Mouse (Mus musculus) layer of hippocampus, adult 9-11 months (tissue): ENCODE measurements at regions not wholly inside any gene's neighbourhood (a gene's known extent, or its start where the extent isn't known, plus 50 kb on each side); places are given as distances from the start of the nearest gene placed in this dataset.

ENCODE experiments used
- DNase-seq: peaks from one replicate; pipeline ENCODE4 v3.0.0; 2022

DNA sequence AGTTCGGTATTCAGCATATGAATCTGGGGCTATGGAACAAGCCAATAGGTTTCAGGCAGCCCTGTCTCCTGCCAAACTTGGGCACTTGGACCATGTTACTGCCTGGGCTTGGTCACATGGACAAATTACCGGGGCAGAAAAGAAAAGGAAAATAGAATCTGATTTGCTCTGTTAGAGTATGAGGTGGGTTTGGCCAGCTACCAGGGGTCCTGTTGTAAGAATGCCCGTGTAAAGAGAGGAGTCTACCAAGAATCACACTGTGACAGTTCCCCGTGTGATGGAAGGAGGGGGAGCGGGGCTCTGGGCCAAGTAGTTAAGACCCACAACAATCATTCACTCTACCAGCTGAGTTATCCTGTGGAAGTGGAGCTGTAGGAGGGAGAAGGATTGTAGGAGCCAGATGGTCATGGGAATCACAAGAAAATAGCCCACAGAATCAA lies 266.2 kb downstream of the Pik3r1 start:
- DNase-seq: no peak

DNA sequence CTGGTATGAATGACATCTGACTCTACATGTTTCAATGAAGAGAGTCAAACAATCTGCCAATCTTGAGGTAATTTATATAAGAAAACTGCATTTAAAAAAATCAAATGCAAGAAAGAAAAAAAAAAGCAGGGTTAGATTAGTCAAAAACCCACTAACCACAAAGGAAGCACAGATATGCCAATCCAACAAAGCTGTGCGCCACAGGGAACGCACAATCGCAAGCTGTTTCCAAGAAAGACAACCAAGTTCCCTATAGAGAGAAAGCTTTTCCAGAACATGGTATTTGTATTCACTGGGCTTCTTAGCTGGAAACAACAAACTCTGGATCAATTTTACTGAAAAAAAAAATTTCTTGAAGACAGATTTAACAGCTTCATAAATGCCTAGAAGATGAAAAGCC lies 267.0 kb downstream of the Pik3r1 start:
- DNase-seq: no peak

GRCm38 (mm10) chr13:101491835-101492234 lies 276.2 kb downstream of the Pik3r1 start:
- DNase-seq: no peak

GRCm38 (mm10) chr13:101490961-101491360 lies 277.1 kb downstream of the Pik3r1 start:
- DNase-seq: peak; percentile 75

DNA sequence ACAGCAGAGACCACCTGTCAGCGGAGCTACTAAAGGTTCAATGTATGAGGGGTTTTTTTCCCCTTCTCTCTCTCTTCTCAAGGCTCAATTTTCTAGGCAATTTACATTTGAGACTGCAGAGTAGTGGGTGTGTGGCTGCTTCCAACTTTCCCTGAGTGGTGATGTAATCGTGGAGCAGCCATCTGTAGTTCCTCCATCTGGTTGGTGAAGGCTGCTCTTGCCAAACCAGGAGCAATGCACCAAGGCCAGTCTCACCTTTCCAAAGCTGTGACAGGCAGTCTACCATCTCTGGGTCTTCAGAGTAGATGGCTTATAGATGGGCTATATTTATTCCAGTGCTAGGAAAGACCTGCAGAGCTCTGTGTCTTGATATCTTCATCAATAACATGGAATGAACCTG lies 280.4 kb downstream of the Pik3r1 start:
- DNase-seq: peak; percentile 86

DNA sequence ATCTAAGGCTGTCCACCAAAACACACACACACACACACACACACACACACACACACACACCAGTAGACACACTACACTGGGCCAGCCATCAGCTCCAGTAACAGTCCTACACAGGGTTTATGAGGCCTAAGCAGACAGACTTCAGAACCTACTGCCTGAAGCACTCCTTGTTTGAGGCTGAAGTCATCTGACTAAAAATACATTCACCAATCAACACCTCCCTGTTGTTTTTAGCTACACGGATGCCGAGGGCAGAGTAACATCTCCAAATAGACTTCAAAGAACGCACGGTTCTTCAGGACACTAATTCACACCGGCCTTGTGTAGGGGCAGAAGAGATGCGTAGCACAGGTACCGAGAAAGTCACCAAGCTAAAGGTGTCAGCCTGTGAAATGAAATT lies 282.2 kb downstream of the Pik3r1 start:
- no peak for DNase-seq

- DNase-seq: no peak
These were observed 284.2 kb downstream of the Pik3r1 start for GRCm38 (mm10) chr13:101483816-101484215.

- no peak for DNase-seq
These were observed 286.3 kb downstream of the Pik3r1 start for GRCm38 (mm10) chr13:101481551-101482184.

DNA sequence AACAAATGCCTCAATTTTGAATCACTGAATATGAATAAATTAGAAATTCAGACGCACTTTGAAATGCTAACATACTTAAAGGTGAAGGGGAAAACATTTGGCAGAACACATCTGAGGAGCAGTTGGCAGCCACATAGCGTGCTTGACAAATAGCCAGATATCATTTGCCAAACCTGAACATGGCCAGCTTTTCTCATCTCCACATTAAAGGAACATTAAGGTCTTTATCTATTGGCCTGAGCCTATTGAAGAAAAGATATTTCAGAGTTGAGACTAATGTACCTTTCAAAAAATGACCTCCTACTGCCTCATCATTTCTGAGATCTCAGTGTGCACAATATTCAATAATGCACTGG lies 288.7 kb downstream of the Pik3r1 start:
- DNase-seq: no peak

GRCm38 (mm10) chr13:101478608-101479296 lies 289.3 kb downstream of the Pik3r1 start:
- no peak for DNase-seq

- DNase-seq: no peak
These were observed 294.7 kb downstream of the Pik3r1 start for GRCm38 (mm10) chr13:101473349-101473748.

- DNase-seq: peak; percentile 26
These were observed 297.3 kb downstream of the Pik3r1 start for GRCm38 (mm10) chr13:101470560-101471247.

DNA sequence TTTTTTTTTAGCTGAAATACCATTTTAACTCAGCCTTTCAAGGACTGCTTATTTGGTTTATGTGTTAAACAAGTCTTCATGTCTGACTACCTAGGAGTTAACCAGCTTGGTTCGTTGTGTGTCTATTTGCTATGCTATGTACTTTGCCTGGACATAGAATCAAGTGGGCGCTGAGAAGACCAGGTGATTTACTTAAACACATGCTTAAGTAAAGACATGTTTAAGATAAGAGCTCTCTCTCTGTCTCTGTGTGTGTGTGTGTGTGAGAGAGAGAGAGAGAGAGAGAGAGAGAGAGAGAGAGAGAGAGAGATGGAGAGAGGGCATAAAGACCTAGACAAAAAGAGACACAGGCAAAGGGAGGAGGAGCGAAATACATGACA lies 302.3 kb downstream of the Pik3r1 start:
- no peak for DNase-seq

GRCm38 (mm10) chr13:101464928-101465747 lies 302.9 kb downstream of the Pik3r1 start:
- no peak for DNase-seq

DNA sequence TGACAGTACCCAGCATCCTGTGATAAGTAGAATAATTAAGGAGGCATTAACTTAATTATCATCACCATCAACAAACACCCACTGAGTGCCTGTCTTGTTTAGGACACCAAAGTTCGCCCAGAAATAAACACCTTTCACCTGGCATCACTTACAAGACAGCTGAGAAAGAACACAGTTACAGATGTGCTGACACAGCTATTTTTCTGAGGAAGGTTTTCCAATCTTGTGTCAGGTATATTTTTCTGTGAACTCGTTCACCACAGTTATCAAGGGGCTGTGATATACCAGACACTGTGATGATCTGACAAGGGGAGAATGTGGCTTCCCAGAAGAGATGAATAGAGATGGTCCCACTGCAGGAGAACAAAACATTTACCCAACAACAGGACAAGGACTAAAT lies 311.1 kb downstream of the Pik3r1 start:
- DNase-seq: no peak

- no peak for DNase-seq
These were observed 313.7 kb downstream of the Pik3r1 start for GRCm38 (mm10) chr13:101454276-101454675.

DNA sequence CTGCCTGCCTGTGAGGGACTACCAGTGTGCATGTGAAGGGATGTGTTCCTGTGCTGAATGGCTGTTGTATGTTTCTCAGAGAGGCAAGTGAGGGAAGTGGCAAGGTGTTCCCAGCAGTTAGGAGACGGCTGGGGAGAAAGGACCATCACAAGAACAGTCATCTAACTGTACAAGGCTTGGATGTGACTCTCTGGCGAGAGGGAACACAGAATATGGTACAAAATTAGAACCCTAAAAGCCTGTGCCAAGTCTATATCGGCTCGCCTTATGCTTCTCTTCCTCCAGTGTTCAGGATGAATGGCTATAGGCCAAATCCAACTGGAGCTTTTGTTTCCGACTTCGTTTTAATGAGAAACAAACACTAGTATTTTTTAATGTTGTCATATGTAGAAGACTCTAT lies 317.5 kb downstream of the Pik3r1 start:
- DNase-seq: peak; percentile 66

DNA sequence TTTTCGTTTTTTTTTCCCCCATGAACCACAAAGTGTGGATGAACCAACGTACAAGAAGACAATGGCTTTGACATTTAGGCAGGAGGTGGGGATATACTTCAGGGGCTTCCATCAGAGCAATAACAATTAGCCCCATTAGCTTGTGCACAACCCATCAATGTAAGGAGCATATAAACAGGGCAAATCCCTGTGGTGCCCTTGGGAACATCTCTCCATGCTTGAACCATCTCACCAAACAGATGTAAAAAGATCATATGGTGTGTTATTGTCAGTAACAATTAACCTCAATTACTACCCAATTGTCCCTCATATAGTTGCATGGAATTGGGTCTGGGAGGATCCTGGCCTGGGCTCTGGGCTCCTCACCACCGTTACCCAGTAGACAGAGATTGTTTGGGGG lies 328.5 kb downstream of the Pik3r1 start:
- DNase-seq: no peak

DNA sequence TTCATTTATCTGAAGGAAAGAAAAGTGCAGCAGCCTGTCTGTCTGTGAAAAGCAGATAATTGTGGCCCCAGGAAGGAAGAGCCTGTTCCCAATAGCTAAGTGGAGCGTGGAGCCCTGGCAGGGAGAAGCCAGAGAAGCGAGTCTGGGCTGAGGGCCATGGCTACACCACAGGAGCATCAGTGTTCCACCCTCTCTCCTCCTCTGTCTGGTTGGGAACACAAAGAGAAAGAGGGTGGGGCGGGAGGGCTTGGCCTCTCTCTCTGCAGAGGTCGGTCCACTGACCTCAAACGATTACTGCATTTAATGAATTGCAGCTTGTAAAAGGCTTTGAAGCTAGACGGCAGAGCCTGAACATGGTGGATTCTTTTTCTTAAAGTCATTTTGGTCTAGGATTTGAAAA lies 329.0 kb downstream of the Pik3r1 start:
- no peak for DNase-seq

- DNase-seq: no peak
These were observed 334.9 kb downstream of the Pik3r1 start for GRCm38 (mm10) chr13:101433162-101433561.

DNA sequence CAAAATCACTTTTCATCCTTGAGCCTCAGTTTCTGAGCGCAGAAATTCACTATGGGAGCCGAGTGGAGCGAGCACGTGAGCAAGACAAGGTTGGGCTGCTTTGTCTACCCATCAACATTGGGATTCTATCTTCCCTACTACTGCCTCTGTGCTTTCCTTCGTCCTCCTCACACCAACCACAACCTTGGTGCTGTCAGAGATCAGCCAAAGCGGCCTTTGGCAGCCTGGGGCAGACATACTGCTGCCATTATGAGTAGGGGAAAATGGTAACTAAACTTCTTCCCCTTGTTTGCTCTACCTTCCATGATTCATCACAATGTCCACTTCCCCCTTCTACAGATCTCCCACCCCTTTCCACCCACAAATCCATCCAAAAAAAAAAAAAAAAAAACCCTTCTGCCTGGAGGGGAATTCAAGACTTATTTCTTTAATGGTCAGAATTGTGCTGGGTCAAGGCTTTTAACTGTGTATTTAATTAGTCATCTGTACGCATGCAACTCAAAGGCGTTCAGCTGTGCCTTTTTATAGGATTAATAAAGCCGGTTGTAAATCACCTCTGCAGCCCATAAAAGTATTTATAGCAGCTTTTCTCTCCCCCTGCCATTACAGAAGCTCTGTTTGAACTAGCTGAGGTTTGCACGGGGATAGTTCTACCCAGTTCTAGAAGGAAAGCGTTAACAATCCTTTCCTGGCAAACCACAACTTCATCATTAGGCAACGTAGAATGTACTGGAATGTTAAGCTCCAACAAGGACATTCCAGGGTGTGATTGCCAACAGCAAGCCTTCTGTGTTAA lies 340.4 kb downstream of the Pik3r1 start:
- DNase-seq: no peak

GRCm38 (mm10) chr13:101426461-101426860 lies 341.6 kb downstream of the Pik3r1 start:
- DNase-seq: no peak

GRCm38 (mm10) chr13:101422082-101422481 lies 345.9 kb downstream of the Pik3r1 start:
- peak; percentile 14 for DNase-seq
